Mouse (Mus musculus) lung, postnatal 4 days (tissue): ENCODE measurements around the gene Cxcr2.

Source experiments
- DNase-seq, 2 experiments: peaks; one replicate each; pipeline ENCODE4 v3.0.0; 2021

The Cxcr2 gene

GRCm38 (mm10) chr1:74153461-74154184, at the start of gene Cxcr2:
TSS of gene Cxcr2 (plus strand) at chr1:74153989.
- peak in 1 of 2 experiments; percentile 17 for DNase-seq

- DNase-seq, result no peak
Observed at GRCm38 (mm10) chr1:74105660-74106059, 48.1 kb upstream of the Cxcr2 start.

GRCm38 (mm10) chr1:74106214-74106613, 47.6 kb upstream of the Cxcr2 start:
- DNase-seq, result no peak

GRCm38 (mm10) chr1:74107931-74108618, 45.7 kb upstream of the Cxcr2 start:
- DNase-seq, result no peak

GRCm38 (mm10) chr1:74109670-74110069, 44.1 kb upstream of the Cxcr2 start:
- no peak for DNase-seq

GRCm38 (mm10) chr1:74110932-74111695, 42.7 kb upstream of the Cxcr2 start:
- DNase-seq, result peak in 1 of 2 experiments; percentile 63

GRCm38 (mm10) chr1:74111696-74112030, 42.1 kb upstream of the Cxcr2 start:
- DNase-seq, result no peak

GRCm38 (mm10) chr1:74113071-74113470, 40.7 kb upstream of the Cxcr2 start:
- no peak for DNase-seq

- DNase-seq, result no peak
Observed at GRCm38 (mm10) chr1:74117876-74118275, 35.9 kb upstream of the Cxcr2 start.

- no peak for DNase-seq
Observed at GRCm38 (mm10) chr1:74119115-74119514, 34.7 kb upstream of the Cxcr2 start.

GRCm38 (mm10) chr1:74121138-74121537, 32.7 kb upstream of the Cxcr2 start:
- no peak for DNase-seq

- peak; percentile 73 to 87 for DNase-seq
Observed at GRCm38 (mm10) chr1:74121821-74122576, 31.8 kb upstream of the Cxcr2 start.

GRCm38 (mm10) chr1:74123215-74123614, 30.6 kb upstream of the Cxcr2 start:
- no peak for DNase-seq

GRCm38 (mm10) chr1:74124021-74124981, 29.5 kb upstream of the Cxcr2 start, which contains the start of gene Tns1:
TSS of gene Tns1 (minus strand) at chr1:74124449.
- peak; percentile 72 to 84 for DNase-seq

- peak; percentile 77 to 84 for DNase-seq
Observed at GRCm38 (mm10) chr1:74124991-74125552, 28.7 kb upstream of the Cxcr2 start, which contains the start of gene Rufy4. TSS of gene Rufy4 (plus strand) at chr1:74125541.

GRCm38 (mm10) chr1:74130883-74131659, 22.7 kb upstream of the Cxcr2 start:
- DNase-seq, result no peak

- no peak for DNase-seq
Observed at GRCm38 (mm10) chr1:74132011-74132410, 21.8 kb upstream of the Cxcr2 start.

- DNase-seq, result peak in 1 of 2 experiments; percentile 23
Observed at GRCm38 (mm10) chr1:74133954-74134353, 19.8 kb upstream of the Cxcr2 start.

GRCm38 (mm10) chr1:74135326-74135950, 18.4 kb upstream of the Cxcr2 start:
- no peak for DNase-seq

GRCm38 (mm10) chr1:74139415-74139814, 14.4 kb upstream of the Cxcr2 start:
- no peak for DNase-seq
